Mouse (Mus musculus): ENCODE results near the gene Alpl.

DNA sequence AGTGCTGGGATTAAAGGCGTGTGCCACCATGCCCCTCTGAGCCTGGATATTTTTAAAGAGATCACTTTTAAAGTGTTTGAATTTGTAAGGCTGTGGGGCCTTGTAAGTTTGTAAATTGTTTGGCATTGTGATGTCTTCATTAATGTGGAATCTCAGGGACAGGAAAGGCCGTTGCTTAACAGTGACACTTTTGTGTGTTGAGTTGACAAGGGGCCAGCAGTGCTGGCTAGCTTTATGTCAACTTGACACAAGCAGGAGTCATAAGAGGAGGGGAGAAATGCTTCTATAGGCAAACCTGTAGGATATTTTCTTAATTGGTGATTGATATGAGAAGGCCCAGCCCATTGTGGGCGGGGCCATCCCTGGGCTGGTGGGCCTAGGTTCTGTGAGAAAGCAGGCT is 15.2 kb downstream of the Alpl start:
- TF ChIP-seq CTCF (conservative IDR thresholded peaks at IDR 0.05; ENCODE audit: low read length): no peak
- no peak for TF ChIP-seq NANOG (IDR thresholded peaks at IDR 0.05; ENCODE audit: borderline replicate concordance, low read length)
- TF ChIP-seq POU5F1 (IDR thresholded peaks at IDR 0.05; ENCODE audit: borderline replicate concordance, low read length): no peak

Measured in E14TG2a.4 (cell line).